Mouse (Mus musculus): ENCODE measurements around the gene Ide.

Ide gene

DNA sequence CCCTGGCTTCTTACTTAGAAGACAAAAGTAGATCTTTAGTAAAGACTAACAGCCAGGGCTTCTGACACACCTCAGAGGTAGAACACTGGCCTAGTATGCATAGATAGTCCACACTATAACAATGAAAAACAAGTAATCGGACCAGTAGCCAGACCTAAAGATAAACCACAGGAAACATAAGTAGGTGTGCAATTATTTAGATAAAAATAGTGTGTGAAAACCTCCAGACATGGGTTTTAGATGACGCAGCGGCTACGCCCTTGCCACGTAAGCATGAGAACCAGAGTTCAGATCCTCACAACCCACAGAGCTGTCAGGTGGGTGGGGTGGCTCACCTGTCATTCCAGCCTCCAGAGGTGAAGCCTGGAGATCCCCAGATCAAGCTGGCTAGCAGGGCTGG, 4.3 kb downstream of the Ide start:
- no peak for DNase-seq (ENCODE audit: low read depth)

DNA sequence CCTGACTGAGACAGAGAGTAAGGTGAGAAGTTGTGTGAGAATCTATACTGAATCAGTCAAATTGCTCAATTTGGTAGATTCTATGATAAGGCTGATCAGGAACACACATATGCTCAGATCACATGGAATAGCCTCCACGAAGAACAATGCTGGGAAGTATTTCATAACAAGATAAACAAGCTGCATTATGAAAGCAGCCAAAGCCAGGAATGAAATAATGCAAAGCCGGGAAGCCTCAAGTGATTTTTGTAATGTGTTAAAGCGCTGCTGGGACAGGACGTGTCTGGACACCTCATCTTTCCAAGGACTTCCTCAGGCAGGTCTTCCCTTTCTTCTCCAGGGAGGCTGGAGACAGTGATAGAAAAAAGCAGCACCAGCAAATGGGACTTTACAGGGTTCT, 4.9 kb downstream of the Ide start:
- DNase-seq (ENCODE audit: low read depth) = no peak

DNA sequence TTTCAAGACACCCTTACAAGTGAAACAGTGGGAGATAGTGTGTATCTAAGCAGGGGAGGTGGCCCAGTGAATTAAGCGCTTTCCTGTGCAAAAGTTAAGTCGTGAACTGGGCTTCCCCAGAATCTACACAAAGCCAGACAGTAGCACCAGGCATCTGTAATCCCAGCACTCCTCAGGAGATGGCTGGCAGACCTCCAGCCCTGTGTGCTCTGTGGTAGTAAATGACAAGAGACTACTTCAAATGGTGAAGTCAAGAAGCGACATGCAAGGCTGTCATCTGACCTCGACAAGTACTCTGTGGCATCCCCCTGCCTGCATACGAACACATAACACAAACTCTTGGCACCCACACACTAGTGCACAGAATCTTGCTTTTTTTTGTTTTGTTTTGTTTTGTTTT, 10.4 kb downstream of the Ide start:
- no peak for DNase-seq (ENCODE audit: low read depth)

DNA sequence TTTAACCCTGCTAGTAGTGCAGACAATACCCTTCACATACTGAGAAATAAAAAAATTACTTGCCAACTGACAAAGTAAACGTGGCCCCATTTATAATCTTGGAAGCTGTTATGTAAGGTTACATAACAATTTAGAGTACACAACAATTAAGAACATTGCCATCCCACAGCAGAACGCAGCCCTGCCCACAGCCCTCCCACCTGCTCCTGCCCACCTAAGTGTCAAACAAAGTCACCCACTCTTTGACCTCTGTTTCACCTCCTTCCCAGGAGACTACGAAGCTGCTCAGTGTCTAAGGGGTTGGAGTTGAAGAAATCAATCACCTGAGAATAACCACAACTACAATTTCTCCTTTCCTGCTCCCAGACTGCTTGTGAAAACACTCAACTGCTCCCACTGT, 14.1 kb downstream of the Ide start:
- DNase-seq (ENCODE audit: low read depth) = no peak

DNA sequence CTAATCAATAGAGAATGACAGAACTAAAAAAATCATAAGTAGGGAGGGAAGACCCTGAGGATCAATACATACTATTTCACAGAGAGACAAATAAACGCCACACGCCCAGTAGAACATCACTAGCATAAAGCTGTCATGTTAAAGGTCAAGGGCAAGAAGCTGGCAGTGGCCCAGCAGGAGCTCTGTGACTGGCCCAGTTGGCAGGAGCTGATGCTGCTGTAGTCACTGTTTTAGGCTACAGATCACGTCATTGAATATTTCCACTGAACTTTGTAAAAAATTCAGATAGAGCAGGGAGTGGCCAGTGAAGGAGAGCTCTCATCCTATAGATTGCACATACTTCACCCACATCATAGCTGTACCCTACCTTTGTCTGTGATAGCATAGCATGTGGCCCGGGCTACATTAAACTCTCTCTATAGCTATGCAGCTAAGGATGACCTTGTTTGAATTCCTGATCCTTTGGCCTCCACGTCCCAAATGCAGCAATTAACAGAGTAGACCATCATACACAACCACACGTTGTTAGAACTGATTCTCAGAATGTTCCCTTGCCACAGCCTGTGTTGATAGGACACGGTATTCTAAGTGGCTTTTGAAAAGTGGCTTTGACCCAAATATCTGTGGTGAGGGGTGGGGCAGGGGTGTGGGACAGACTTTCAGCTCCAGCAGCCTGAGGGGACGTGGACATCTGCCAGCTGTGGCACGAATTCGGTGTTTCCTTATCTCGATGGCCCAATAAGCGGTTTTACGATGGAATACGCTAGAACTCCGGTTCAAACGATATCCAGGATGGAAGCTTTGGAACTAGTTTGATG, 16.6 kb downstream of the Ide start:
- no peak for DNase-seq (ENCODE audit: low read depth)

DNA sequence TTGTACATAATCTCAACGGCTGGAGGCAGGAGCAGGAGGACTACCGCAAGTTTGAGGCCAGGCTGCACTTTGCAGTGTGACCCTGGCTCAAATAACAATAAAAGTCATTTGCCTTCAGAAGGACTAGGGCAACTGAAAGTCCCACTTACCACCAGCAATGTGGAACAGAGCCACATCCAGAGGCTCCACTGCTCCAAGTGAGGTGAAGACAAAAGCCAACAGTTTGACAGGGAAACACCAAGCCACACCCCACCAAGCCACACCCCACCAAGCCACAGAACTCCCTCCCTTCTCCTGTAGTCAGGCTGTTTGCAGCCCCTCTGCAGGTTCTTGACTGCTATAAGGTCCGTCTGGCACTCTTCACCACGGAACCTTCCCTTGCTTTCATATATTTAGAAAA, 20.3 kb downstream of the Ide start:
- DNase-seq (ENCODE audit: low read depth) = no peak

DNA sequence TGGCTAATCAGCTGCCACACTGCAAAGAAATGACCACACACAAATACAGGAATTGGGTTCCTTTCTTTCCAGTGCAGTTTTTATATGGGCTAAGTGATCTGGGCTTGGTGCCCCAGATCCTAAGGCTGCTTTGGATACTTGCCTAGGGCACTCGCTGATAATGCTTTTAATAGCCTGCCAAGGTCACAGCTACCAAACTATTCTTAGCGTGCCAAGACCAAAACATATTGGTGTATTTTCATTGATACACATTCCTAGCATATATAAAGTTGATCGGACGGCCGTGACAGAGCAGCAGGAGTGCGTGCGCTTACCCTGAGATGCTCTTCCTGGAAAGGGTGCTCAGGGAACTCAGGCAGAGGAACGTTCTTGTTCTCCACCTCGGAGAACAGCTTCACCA, 22.6 kb downstream of the Ide start:
- no peak for DNase-seq (ENCODE audit: low read depth)

DNA sequence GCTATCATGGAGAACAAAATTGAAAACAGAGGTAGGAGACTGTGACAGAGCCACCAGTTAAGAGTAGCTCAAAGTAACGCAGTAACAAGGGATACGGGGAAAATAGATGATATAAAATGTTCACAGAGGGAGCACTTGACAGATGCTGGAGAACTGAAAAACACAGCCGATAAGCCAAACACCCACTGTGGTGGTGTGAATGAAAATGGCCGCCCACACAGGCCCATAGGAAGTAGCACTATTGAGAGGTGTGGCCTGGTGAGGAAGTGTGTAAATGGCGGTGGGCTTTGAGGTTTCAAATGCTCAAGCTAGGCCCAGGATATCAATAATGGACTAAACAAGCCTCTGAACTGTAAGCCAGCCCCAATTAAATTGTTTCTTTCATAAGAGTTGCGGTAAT, 26.2 kb downstream of the Ide start:
- DNase-seq (ENCODE audit: low read depth) = no peak

DNA sequence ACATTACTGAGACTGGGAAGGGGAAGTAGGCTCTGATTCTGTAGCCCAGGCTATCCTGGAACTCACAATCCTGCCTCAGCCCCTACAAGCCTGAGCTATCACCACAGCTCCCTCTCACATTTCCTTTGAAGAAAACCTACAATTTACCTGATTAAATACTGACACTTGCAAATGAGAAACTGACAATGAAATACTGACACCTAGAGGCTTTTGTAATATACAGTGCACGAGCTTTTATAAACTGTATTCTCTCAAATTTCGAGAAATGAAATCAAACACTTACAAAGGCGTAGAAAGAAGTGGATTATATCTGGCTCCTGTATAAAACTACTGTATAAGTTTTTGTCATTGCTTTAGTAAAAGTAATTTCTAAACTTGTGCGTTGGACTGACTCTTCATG, 27.5 kb downstream of the Ide start:
- no peak for DNase-seq (ENCODE audit: low read depth)

DNA sequence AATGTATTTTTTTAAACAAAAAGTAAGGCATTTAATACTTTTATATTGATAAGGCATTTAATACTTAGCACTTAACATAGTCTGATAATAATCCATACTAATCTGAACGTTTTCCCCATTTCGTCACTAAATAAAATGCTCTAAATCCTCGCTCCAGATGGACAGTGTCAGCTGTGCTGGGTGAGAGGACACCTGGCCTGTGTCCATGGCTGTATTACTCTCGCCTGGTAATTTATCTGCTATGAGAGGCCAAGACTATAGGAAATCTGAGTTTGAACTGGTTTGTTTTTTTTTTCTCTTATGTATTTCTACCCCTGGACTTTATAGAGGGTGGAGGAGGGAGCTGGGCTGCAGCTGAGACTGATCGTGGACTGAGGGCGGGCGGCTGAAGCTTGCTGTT, 28.7 kb downstream of the Ide start:
- no peak for DNase-seq (ENCODE audit: low read depth)

DNA sequence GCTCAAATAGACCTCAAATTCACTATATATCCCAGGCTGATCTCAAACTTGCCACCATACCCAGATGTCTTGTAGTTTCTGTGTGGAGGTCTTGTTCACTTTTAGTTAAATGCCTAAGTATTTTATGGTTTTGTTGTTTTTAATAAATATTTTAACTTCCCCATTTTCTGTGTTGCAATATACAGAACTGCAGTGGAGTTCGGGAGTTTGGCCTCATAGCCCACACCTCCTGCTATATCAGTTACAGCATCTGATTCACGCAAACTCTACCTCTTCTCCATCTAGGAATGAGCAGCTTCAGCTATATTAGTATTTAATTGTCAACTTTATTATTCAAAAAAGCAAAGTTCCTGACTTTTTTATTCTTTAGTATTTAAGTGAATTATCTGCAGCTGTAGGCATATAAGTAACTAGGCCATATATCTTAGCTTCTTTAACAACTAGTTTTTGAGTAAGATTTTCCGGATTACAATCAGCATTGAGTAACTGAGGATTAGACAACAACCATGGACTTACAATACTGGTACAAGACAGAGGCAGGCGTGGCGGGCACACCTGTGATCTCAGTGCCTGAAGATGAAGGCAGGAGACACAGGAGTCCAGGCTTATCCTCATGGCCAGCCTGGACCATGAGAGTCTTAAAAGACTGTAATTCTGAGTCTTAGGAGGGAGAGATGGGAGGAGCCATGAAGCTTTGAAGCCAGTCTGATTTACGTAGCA, 29.7 kb downstream of the Ide start:
- no peak for DNase-seq (ENCODE audit: low read depth)

DNA sequence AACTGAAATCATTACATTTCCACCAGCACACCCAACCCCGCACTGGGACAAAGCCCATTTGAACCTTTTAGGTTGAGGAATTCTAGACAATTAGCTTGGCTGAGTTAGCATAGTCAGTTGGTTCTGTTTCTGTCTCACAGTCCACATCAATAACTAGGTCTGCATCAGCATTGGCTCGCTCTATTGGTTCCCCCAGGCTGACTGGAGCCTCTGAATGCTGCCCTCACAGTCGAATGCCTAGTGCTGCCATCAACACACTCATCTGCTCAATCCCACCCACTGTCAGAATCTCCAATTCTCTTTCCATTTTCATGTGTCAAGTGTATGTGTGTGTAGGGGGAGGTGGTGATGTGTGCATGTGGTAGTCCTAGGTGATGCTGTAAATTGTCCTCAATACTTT, 31.5 kb downstream of the Ide start:
- no peak for DNase-seq (ENCODE audit: low read depth)

DNA sequence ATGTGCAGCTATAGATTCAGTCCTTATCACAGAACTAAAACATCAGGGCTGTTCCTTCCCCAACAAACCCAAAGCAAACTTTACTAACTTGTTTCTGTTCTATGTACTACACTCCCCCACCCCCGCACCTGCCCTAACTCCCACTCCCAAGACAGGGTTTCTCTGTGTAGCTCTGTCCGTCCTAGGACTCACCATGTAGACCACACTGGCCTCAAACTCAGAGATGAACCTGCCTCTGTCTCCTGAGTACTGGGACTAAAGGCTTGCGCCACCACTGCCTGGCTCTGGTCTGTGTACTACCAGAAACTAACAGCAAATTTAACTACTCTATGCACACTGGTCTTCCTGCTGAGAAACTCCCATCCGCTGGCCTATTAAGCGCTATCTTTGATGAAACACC, 32.8 kb downstream of the Ide start:
- DNase-seq (ENCODE audit: low read depth) = no peak

DNA sequence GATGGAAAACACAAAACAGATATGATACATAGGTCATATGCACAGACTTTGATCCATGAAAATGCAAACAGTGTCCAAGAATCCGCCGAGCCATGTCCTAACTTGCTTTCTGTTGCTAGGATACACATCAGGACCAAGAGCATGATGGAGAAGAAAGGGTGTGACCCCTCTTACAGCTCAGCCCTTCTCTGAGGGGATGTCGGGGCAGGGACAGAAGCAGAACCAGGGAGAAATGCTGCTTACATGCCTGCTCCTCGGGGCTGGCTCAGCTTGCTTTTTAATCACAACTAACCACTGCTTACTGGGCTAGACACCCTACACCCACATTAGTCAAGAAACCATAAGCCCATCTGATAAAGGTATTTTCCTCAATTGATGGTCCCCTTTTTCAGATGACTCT, 33.6 kb downstream of the Ide start:
- no peak for DNase-seq (ENCODE audit: low read depth)

DNA sequence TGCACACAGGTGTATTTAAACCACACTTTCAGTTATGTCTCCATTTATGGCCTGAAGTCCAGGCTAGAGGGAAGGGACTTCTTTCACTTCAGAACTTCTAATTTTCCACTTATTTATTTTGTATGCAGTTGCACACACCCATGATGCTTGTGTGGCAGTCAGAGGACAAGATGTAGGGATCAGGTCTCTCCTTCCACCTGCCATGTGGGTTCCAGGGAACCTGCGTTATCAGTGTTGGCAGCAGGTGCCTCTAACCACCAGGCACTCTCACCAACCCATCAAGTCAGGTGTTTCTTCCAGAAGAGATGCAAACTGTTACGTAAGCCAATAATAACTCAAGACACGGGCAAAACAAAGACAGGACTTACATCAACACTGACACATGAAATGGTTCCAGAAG, 35.9 kb downstream of the Ide start:
- no peak for DNase-seq (ENCODE audit: low read depth)

DNA sequence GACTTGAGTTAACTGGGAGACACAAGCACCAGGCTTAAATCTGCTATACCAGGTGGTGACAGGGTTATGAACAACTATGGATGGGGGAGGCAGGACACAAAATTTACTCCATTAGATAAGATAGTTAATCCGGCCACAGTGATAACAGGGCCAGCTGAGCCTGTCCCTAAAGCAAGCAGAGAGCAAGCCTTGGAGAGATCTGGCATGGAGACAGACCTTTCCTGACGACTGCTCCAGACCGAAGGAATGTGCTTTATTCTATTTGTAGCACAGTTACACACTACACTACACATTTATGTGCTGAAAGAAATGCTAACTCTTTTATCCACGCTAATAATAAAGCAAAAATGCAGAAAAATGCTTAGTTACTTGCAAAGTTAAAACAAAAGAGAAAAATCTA, 46.0 kb downstream of the Ide start:
- no peak for DNase-seq (ENCODE audit: low read depth)

DNA sequence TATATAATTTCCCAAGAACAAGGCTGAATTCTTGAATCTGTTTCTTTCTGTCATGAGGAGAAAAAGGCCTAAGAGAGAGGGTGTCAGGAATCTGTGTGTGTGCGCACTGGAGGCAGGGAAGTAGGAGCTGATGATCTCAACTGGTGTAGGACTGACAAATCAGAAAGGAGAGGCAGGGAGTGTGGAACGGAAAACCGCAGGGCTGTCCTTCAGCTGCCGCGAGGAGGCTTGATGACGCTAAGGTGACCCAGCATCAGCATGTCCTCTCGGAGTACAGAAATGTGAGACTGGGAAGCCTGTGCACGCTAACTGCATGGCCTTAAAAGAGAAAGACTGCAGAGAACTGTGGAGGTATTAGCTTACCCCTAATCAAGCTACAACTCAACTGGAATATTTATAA, 46.7 kb downstream of the Ide start:
- no peak for DNase-seq (ENCODE audit: low read depth)

DNA sequence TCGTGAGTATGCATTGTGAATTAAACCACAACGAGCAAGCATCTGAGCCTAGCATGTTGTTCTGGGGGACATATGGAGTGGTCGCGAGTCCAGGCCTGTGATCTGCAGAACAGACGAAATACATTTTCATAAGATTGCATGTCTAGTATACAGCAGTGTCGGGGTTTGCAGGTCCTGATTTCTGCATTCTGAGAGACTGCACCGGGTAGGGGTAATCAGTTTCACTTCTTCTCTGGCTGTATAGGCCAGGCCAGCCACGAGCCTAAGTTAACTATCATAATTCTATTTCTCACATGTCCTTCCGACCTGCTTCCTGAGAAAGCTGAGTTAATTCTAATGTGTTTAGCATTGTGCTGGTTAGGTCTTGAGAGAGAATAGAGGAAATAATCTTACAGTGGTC, 52.9 kb downstream of the Ide start:
- DNase-seq (ENCODE audit: low read depth) = no peak

DNA sequence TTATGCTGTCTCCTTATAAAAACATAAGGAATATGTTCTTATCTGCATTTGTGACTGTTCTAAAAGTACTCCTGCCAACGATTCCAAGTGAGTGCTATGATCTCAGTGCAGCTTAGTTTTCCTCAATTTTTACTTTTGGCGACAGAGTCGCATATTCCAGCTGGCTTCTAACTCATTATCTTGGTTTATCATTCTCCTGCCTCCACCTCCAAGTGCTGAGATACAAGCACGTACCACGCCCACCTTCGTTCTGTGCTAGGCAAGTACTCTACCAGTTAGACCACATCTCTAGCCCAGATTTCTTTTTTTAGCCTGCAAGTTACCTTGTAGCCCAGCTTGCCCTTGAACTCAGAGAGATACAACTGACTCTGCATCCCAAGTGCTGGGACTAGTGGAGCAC, 54.5 kb downstream of the Ide start:
- DNase-seq (ENCODE audit: low read depth) = no peak

DNA sequence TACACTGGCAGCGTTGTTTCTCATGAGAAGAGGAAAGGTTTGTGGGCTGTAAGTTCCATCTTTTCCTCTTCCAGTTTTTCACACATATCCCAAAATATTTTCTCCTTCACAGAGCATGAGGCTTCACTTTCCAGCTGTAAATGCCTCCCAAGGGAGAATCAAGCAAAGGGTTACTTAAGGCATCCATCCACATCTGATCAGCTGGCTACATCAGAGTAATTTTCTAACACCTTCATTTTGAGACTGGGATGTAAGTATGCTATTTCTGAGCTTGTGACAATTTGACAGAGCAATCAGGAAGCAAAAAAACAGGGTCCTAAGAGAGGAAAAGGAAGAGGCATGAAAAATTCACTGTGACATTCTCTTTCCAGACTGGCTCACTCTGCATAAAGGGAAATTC, 55.9 kb downstream of the Ide start:
- DNase-seq (ENCODE audit: low read depth) = no peak

DNA sequence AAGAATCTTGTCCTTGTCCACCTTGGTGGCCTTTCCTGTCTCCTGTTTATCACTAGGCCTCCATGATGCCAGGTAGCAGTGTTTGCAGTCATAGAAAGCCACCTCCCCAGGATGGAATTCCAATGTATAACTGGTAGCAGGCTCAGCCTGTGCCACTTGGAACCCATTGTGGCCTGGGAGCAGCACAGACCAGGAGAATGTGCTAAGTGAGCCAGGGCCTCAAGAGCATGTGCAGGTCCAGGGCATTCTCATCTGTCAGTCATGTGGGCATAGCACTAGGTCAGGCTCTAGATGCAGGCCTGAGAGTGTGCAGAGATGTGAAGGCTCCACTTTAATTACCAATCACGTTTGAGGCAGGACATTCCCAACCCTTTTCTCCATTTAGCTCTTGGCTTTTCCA, 58.5 kb downstream of the Ide start:
- DNase-seq (ENCODE audit: low read depth) = no peak

DNA sequence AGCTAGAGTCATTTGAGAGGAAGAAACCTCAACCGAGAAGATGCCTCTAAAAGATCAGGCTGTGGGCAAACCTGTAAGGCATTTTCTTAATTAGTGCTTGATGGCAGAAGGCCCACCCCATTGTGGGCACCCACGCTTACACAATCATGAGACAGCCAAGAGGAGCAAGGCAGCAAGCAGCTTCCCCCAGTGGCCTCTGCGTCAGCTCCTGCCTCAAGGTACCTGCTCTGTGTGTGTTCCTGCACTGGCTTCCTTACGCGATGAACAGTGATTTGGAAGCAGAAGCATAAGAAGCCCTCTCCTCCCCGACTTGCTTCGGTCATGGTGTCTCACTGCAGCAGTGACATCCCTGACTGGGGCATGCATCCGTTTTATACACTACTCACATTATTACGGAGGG, 62.1 kb downstream of the Ide start:
- DNase-seq (ENCODE audit: low read depth) = no peak

DNA sequence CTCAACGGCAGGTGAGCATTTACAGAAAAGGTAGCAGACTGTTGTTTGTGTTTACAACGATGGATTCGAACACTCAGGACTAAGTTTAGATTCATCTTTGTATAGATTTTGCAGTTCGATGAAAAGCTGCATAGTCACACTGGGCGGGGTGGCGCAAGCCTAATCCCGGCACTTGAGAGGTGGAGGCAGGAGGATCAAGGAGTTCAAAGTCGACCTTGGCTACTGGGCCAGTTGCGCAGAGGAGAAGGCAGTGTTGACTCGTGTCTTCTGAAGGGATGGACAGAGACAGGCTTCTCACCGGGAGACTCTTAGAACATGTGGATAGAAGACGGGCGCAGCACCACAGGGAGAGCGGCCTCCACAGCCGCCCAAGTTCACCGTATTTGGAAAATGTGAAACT, 68.5 kb downstream of the Ide start:
- no peak for DNase-seq (ENCODE audit: low read depth)

Data from naive thymus-derived CD4-positive, alpha-beta T cell, adult 2 months (primary cell).